Mouse (Mus musculus) limb, embryonic 12.5 days (tissue): ENCODE data around the gene Parp8. TPM values are rescaled to one million over a fixed set of nuclear protein-coding genes. Genes with fewer than 3 reads are reported as not detected.
A peak's percentile ranks its signal among the peaks of the same experiment; 100 is the strongest.

ENCODE experiments used
- ATAC-seq: fragments of 200-750 bp; cut with Nextera tagmentation; 2 replicates; pipeline ENCODE4 v1.8.0; 2017; ENCODE audit warnings: low read depth, moderate TSS enrichment; ENCODE audit not compliant: insufficient number of reproducible peaks, insufficient read depth, low FRiP score, low TSS enrichment
- H3K27ac ChIP-seq: fragments of 300-500 bp; sonication (generic); 2 replicates; pipeline ENCODE4 v1.5.1; 2016; ENCODE audit warnings: mild to moderate bottlenecking, moderate library complexity
- H3K27me3 ChIP-seq: fragments of 300-500 bp; sonication (generic); 2 replicates; pipeline ENCODE4 v1.6.1; 2016; ENCODE audit warnings: mild to moderate bottlenecking, moderate library complexity
- H3K36me3 ChIP-seq: fragments of 300-500 bp; sonication (generic); 2 replicates; pipeline ENCODE4 v1.6.1; 2016; ENCODE audit warnings: mild to moderate bottlenecking, moderate library complexity
- H3K4me1 ChIP-seq: fragments of 300-500 bp; sonication (generic); replicated peaks from 2 replicates; pipeline ENCODE4 v1.6.1; 2016
- H3K4me2 ChIP-seq: fragments of 300-500 bp; sonication (generic); 2 replicates; pipeline ENCODE4 v1.6.1; 2016; ENCODE audit warnings: mild to moderate bottlenecking, moderate library complexity
- H3K4me3 ChIP-seq: fragments of 300-500 bp; sonication (generic); replicated peaks from 2 replicates; pipeline ENCODE4 v1.5.1; 2016; ENCODE audit warnings: mild to moderate bottlenecking
- H3K9ac ChIP-seq: fragments of 300-500 bp; sonication (generic); replicated peaks from 2 replicates; pipeline ENCODE4 v1.6.1; 2016; ENCODE audit warnings: mild to moderate bottlenecking, moderate library complexity
- H3K9me3 ChIP-seq: fragments of 300-500 bp; sonication (generic); 2 replicates; pipeline ENCODE4 v1.6.1; 2016; ENCODE audit warnings: mild to moderate bottlenecking, moderate library complexity
- WGBS: fragments of 180-500 bp; shearing (Covaris S2); methylation state at CpG from one replicate; pipeline ENCODE4 v1.1.7; 2016; 5-methylcytosine and 5-hydroxymethylcytosine counted together
- polyA plus RNA-seq: library from polyadenylated mRNA; unstranded; fragments of >200 nt; fragmentation: Nextera tagmentation; extraction: Ambion mirVana; gene quantifications from 2 replicates; pipeline ENCODE4 v1.2.1, GENCODE M21; 2016

The Parp8 gene
- polyA plus RNA-seq, 1 experiment from 2014 or later, result 20.9 TPM

DNA sequence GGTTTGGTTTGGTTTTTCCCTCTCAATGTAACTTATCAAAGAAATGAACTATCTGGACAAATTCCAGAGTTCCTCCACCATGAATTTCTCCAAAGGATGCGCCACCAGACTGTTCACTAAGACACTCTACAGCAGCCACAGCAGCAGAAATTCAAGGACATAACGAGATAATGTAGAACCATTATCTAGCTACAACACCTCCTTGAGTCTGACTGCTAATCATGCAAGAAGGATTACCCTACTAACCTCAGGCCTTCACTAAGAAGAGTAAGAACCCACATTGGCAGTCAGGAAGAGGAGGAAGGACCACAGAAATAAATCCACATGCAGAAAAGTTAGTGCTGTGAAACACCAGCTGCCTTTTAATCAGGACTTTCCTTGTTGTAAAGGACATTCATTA is 11.8 kb downstream of the Parp8 start:
- H3K4me1 ChIP-seq, result no peaks in the 10 kb centered on the region
- no peak overlapping the region for H3K9ac ChIP-seq
- H3K27me3 ChIP-seq, result no peaks in the 10 kb centered on the region
- WGBS, result 95% methylated on average over 2 of the region's 2 CpGs
- ATAC-seq, result no peak
- H3K36me3 ChIP-seq, result 0 out of 2 replicates have a peak, but pooled peaks cover 7% of the 10 kb centered on the region
- H3K4me2 ChIP-seq, result no peak overlapping the region
- peaks cover 4% of the 10 kb centered on the region; the same call in 1 of the 2 replicates for H3K9me3 ChIP-seq
- no peak overlapping the region for H3K27ac ChIP-seq
- H3K4me3 ChIP-seq, result no peak overlapping the region

DNA sequence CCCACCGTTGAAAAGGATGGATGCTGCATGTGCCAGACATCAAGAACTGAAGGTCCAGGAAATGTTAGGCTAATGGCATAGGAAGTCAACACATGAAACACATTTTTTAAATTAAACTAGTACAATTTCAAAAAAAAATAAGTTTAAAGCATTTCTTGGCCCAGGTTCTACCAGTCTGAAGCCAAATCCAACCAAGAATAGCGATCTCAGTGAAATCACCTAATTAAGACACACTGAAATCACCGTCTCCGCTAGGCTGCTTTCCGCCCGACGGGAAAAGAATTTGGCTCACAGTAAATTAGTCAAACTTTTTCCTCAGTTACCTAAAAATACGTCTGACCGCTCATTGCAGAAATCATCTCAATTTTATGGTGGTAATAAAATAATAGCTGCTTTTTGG is 13.3 kb downstream of the Parp8 start:
- Histone ChIP-seq H3K27ac (no peak overlapping the region), H3K27me3 (no peaks in the 10 kb centered on the region), H3K36me3 (0 out of 2 replicates have a peak, but pooled peaks cover 7% of the 10 kb centered on the region), H3K4me1 (no peaks in the 10 kb centered on the region; the same call in 1 of the 2 replicates), H3K9me3 (peaks cover 4% of the 10 kb centered on the region; the same call in 1 of the 2 replicates), H3K4me2 (no peak overlapping the region), H3K4me3 (no peak overlapping the region), H3K9ac (no peak overlapping the region)
- 90% methylated on average over 9 of the region's 9 CpGs for WGBS
- ATAC-seq, result no peak

GRCm38 (mm10) chr13:117010143-117010542 is 15.2 kb downstream of the Parp8 start:
- H3K4me3 ChIP-seq, result no peak overlapping the region
- no peak overlapping the region for H3K9ac ChIP-seq
- H3K36me3 ChIP-seq, result 0 out of 2 replicates have a peak, but pooled peaks cover 7% of the 10 kb centered on the region
- H3K27me3 ChIP-seq, result no peaks in the 10 kb centered on the region
- peaks cover 4% of the 10 kb centered on the region; the same call in 1 of the 2 replicates for H3K9me3 ChIP-seq
- ATAC-seq, result no peak
- WGBS, result 92% methylated on average over 8 of the region's 8 CpGs
- peaks cover 4% of the 10 kb centered on the region; the same call in 1 of the 2 replicates for H3K4me1 ChIP-seq
- H3K4me2 ChIP-seq, result no peak overlapping the region
- no peak overlapping the region for H3K27ac ChIP-seq

- Histone ChIP-seq H3K9ac (no peak overlapping the region), H3K27ac (no peak overlapping the region), H3K9me3 (peaks cover 4% of the 10 kb centered on the region; the same call in 1 of the 2 replicates), H3K36me3 (0 out of 2 replicates have a peak, but pooled peaks cover 7% of the 10 kb centered on the region), H3K27me3 (no peaks in the 10 kb centered on the region), H3K4me1 (peaks cover 4% of the 10 kb centered on the region; the same call in 1 of the 2 replicates), H3K4me3 (no peak overlapping the region), H3K4me2 (no peak overlapping the region)
- ATAC-seq, result no peak
- 91% methylated on average over 9 of the region's 9 CpGs for WGBS
Observed at GRCm38 (mm10) chr13:117008021-117009015, 17.0 kb downstream of the Parp8 start.

- no peak for ATAC-seq
- WGBS, result 88% methylated on average over 2 of the region's 2 CpGs
Observed at GRCm38 (mm10) chr13:117007566-117007965, 17.8 kb downstream of the Parp8 start.

DNA sequence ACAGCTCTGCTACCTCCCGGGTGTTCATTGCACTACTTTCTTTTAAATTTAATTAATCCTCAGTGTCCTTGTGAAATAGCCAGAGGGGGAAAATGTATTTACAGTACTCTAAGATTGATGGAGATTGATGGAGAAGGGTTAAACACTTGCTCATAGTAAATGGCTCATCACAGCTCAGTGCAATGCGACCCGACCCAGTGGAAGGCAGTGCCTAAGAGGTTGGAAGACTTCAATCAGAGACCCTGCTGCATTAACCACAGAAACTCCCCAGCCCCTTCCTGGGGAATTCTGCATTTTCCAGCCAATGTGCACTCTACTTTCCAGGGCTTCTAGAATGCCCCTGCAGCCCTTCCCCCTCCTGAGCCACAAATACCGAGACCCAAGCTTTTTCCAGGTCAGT is 18.7 kb downstream of the Parp8 start:
- H3K27ac ChIP-seq, result no peak overlapping the region
- peaks cover 4% of the 10 kb centered on the region; the same call in 1 of the 2 replicates for H3K4me1 ChIP-seq
- ATAC-seq, result no peak
- H3K9ac ChIP-seq, result no peak overlapping the region
- H3K27me3 ChIP-seq, result no peaks in the 10 kb centered on the region
- no peak overlapping the region for H3K4me2 ChIP-seq
- no peaks in the 10 kb centered on the region for H3K36me3 ChIP-seq
- 36% methylated on average over 4 of the region's 4 CpGs for WGBS
- no peaks in the 10 kb centered on the region for H3K9me3 ChIP-seq
- no peak overlapping the region for H3K4me3 ChIP-seq

More at GRCm38 (mm10) chr13:117007566-117007965, 17.8 kb downstream of the Parp8 start:
- H3K4me3 ChIP-seq, result no peak overlapping the region
- H3K9ac ChIP-seq, result no peak overlapping the region
- peaks cover 4% of the 10 kb centered on the region; the same call in 1 of the 2 replicates for H3K4me1 ChIP-seq
- H3K27me3 ChIP-seq, result no peaks in the 10 kb centered on the region
- no peak overlapping the region for H3K4me2 ChIP-seq
- no peak overlapping the region for H3K27ac ChIP-seq
- H3K9me3 ChIP-seq, result peaks cover 2% of the 10 kb centered on the region; the same call in 1 of the 2 replicates
- H3K36me3 ChIP-seq, result 0 out of 2 replicates have a peak, but pooled peaks cover under 1% of the 10 kb centered on the region

GRCm38 (mm10) chr13:117000493-117000892 is 24.8 kb downstream of the Parp8 start:
- no peak overlapping the region for H3K4me2 ChIP-seq
- H3K36me3 ChIP-seq, result peaks cover 4% of the 10 kb centered on the region; the same call in 1 of the 2 replicates
- no peaks in the 10 kb centered on the region for H3K9me3 ChIP-seq
- ATAC-seq, result no peak
- H3K27me3 ChIP-seq, result no peaks in the 10 kb centered on the region
- no peak overlapping the region for H3K9ac ChIP-seq
- no peaks in the 10 kb centered on the region for H3K4me1 ChIP-seq
- H3K27ac ChIP-seq, result no peak overlapping the region
- no peak overlapping the region for H3K4me3 ChIP-seq
- WGBS, result 92% methylated on average over 3 of the region's 3 CpGs

- H3K27me3 ChIP-seq, result no peaks in the 10 kb centered on the region
- no peak overlapping the region for H3K4me3 ChIP-seq
- H3K27ac ChIP-seq, result no peak overlapping the region
- no peak overlapping the region for H3K4me2 ChIP-seq
- WGBS, result 65% methylated on average over 7 of the region's 7 CpGs
- no peaks in the 10 kb centered on the region for H3K9me3 ChIP-seq
- no peak overlapping the region for H3K9ac ChIP-seq
- H3K4me1 ChIP-seq, result peaks cover 10% of the 10 kb centered on the region
- no peaks in the 10 kb centered on the region for H3K36me3 ChIP-seq
- peak; percentile 26; the same call in 1 of the 2 replicates for ATAC-seq
Observed at GRCm38 (mm10) chr13:116991560-116991959, 33.8 kb downstream of the Parp8 start.

GRCm38 (mm10) chr13:116990327-116990726 is 35.0 kb downstream of the Parp8 start:
- ATAC-seq, result no peak
- H3K9me3 ChIP-seq, result no peaks in the 10 kb centered on the region
- no peak overlapping the region for H3K9ac ChIP-seq
- no peaks in the 10 kb centered on the region for H3K27me3 ChIP-seq
- no peak overlapping the region for H3K4me2 ChIP-seq
- no peak overlapping the region for H3K4me3 ChIP-seq
- peaks cover 10% of the 10 kb centered on the region for H3K4me1 ChIP-seq
- no peaks in the 10 kb centered on the region for H3K36me3 ChIP-seq
- WGBS, result 83% methylated on average over 4 of the region's 4 CpGs
- no peak overlapping the region for H3K27ac ChIP-seq

- ATAC-seq, result no peak
- Histone ChIP-seq H3K9me3 (no peaks in the 10 kb centered on the region), H3K27ac (no peak overlapping the region), H3K4me1 (peaks cover 10% of the 10 kb centered on the region), H3K4me2 (no peak overlapping the region), H3K4me3 (no peak overlapping the region), H3K27me3 (no peaks in the 10 kb centered on the region), H3K9ac (no peak overlapping the region), H3K36me3 (no peaks in the 10 kb centered on the region)
- 63% methylated on average over 2 of the region's 2 CpGs for WGBS
Observed at GRCm38 (mm10) chr13:116988706-116989105, 36.6 kb downstream of the Parp8 start.

DNA sequence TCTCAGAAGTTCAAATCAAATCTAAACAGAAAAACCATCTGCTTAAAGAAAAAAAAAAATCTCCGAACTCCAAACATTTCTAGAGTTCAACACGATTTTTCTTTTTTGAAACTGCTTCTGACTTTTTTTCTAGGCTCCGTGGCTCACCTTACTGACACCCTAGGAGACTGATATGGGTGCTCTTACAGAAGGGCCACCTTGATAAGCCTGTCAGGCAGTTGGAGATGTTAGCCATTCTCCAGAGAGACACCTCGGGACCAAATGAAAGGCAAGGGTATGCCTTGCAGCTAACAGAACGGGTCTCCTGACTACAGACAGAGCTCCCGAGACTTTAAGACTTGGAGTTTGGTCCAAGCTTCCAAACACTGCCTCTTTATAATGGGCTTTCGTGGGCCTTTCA is 37.1 kb downstream of the Parp8 start:
- H3K27me3 ChIP-seq, result no peaks in the 10 kb centered on the region
- no peak overlapping the region for H3K4me3 ChIP-seq
- H3K27ac ChIP-seq, result no peak overlapping the region
- 79% methylated on average over 7 of the region's 7 CpGs for WGBS
- H3K9ac ChIP-seq, result no peak overlapping the region
- no peaks in the 10 kb centered on the region for H3K9me3 ChIP-seq
- H3K4me1 ChIP-seq, result peaks cover 10% of the 10 kb centered on the region
- no peak for ATAC-seq
- H3K36me3 ChIP-seq, result no peaks in the 10 kb centered on the region
- no peak overlapping the region for H3K4me2 ChIP-seq
